Mouse (Mus musculus) erythroblast, embryonic 14.5 days (primary cell): Measurements from ENCODE around the gene Pcdh7.

Source experiments
- GATA1 ChIP-seq: IDR thresholded peaks from 2 replicates; pipeline ENCODE4 v1.6.1; 2012; ENCODE audit warnings: low read length, inconsistent platforms, mixed read lengths
- TAL1 ChIP-seq: IDR thresholded peaks from 3 replicates; pipeline ENCODE4 v1.6.1; 2012; ENCODE audit warnings: low read length, inconsistent platforms, mixed read lengths

DNA sequence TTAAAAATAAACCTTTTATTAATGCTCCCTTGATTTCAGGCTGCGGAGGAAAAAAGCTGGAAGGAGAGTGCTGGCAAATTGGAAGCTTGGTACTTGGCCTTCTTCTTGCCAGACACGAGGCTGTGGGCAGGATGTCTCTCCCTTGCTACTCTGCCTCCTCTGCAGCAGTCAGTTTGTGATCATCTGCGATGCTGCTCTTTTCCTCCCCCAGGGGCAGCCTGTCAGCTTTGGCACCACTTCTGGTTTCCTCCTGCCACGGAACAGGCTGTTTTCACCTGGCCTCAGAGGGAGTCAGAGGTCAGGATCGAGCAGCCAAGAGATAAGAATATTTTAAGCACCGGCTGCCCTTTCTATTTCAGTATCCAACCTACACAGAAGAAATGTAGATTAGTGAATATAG is 25.2 kb downstream of the Pcdh7 start:
- TF ChIP-seq GATA1 (no peak), TAL1 (no peak)
